Mouse (Mus musculus) brain, embryonic 14.5 days (tissue): ENCODE measurements around the gene Creb5. TPM values are rescaled to one million over a fixed set of nuclear protein-coding genes. Genes with fewer than 3 reads are reported as not detected.

Experiments used
- DNase-seq: peaks from one replicate; pipeline ENCODE4 v3.0.0-alpha.2; 2011; ENCODE audit warnings: low read depth
- CTCF ChIP-seq: fragments of 200-500 bp; IDR thresholded peaks from 2 replicates; pipeline ENCODE4 v1.5.1; 2012; ENCODE audit warnings: inconsistent platforms, mild to moderate bottlenecking, moderate library complexity, borderline replicate concordance; ENCODE audit not compliant: insufficient read depth, insufficient read length; ENCODE audit errors: extremely low read depth
- POLR2A ChIP-seq: fragments of 200-500 bp; IDR thresholded peaks from 2 replicates; pipeline ENCODE4 v1.6.1; 2012; ENCODE audit warnings: mild to moderate bottlenecking, inconsistent platforms, borderline replicate concordance; ENCODE audit not compliant: poor library complexity, insufficient read depth, insufficient read length, severe bottlenecking; ENCODE audit errors: extremely low read depth
- polyA plus RNA-seq: library from polyadenylated mRNA; depleted of rRNA; stranded (reverse); fragments of >200 nt; gene quantifications from 2 replicates; pipeline ENCODE4 v1.2.3, GENCODE M21; 2012

Creb5 gene
- polyA plus RNA-seq, 1 experiment, result 3.9 TPM

DNA sequence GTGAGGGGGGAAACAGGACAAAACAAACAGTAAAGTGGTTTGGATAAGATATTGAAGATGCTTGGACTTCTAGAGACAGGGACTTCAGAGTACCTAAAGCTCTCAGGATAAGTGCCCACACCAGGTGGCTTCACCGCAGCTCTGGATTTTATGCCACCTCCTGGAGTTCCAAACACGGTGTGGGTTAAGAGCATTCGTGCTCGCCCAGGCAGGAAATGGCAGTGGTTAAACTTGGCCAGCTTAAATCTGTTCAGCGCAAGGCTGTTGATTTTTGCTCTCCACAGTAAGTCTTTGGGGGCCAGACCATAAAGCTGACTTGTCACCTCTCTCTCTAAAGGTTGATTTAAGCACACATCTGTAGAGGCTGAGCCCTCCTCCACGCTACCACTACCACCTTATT is 262.3 kb downstream of the Creb5 start:
- TF ChIP-seq CTCF (no peak), POLR2A (no peak)
- no peak for DNase-seq

DNA sequence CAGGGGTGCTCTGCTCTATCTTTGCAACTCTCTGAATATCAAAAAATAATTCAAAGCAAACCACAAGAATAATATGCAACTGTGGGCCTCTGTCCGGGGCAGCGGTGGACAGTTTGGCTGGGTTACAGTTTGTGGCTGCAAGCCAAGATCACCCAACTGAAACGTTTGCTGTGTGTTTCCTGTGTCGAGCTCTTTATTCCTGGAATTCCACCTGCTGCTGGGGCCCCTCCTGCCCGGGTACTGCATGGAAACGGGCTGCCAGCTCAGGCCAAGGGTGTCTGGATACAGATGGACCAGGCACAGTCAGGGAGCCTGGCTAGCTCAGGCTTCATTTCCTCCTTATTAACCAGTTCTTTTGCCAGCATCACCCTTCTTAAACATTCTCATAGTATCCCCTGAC is 269.0 kb downstream of the Creb5 start:
- no peak for TF ChIP-seq CTCF
- TF ChIP-seq POLR2A, result no peak
- DNase-seq, result peak; percentile 38

DNA sequence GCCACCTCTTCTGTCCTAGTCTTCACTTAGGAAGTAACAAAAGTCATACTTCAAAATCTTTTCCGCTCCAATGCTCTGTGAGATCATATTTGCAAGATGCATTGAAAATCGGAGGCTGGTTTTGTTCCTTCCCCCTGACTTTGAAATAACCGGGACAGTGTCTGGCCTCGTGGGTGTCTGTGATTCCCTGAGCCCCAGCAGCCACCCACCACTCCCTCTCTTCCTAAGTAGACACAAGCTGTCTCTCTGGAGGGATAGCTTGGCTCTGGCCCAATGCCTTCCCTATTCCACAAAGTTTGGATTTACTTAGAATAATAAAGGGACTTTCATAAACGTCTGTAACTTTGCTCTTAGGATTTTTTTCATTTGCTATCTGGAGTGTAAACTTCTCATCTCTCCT is 273.9 kb downstream of the Creb5 start:
- TF ChIP-seq CTCF (no peak), POLR2A (no peak)
- no peak for DNase-seq

DNA sequence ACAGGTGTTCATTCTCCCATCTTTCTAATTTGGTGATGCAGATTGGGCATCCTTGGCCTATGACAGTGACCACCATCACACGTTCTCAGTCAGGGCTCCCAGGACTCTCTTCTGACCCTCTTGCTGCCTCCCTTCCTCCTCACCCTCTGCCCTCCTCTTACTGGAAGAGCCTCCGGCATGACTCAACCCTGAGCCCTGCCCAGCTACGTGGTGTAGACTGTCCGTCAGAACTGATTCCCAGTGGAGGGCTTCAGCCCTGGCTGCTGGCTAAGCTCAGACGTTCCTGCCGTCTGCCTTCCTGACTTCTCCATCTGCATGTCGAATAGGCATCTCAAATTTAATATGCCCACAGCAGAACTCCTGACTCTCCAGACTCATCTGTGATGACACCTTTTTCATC is 275.5 kb downstream of the Creb5 start:
- DNase-seq, result no peak
- TF ChIP-seq POLR2A (no peak), CTCF (no peak)

DNA sequence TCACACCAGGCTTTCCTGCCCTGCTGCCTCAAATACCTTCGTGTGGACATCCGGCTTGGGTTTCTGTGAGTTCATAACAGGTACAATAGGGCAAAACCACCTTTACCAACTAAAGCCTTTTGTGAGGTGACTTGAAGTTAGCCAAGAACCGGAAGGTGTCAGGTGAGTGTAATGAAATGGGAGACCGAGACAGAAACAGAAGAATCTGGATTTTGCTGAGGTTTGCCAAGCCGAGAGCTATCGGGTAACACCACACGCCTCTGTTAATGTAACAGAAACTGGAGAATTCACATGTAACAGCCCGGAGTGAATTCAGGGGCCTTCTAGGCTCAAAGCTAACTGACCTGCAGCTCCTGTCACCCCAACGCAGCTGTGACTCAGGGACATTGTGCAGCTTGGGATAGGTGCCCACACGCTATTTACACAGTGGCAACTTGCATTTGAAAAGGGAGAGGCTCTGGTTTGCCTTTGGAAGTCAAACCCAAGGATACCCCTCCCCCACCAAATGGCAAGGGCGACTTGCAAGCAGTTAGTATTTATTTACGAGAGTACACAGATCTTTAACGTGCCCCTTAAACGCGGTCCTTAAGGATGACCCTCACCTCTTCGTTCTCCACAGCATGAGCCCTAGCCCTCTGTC is 276.6 kb downstream of the Creb5 start:
- TF ChIP-seq CTCF (no peak), POLR2A (no peak)
- DNase-seq, result no peak

GRCm38 (mm10) chr6:53569436-53569835 is 282.4 kb downstream of the Creb5 start:
- TF ChIP-seq POLR2A (no peak), CTCF (no peak)
- DNase-seq, result peak; percentile 46

GRCm38 (mm10) chr6:53570906-53571305 is 283.8 kb downstream of the Creb5 start:
- no peak for DNase-seq
- TF ChIP-seq POLR2A (no peak), CTCF (no peak)

DNA sequence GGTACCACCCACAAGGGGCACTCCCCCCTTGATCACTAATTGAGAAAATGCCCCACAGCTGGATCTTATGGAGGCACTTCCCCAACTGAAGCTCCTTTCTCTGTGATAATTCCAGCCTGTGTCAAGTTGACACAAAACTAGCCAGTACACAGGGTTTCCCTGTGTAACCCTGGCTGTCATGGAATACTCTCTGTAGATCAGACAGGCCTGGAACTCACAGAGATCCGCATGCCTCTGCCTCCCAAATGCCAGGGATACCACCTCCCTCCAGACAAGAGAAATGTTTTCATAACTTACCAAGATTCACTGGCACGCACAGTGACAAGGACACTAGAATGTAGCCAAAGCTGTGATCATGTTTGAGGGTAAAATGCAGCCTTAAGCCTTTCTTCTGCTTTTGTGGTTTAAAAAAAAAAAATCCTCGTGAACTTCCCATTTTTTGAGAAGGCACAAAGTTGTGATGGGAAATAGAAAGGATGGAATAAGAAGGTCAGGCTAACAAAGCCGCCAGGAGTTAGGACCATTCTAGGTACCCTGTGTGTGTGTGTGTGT is 284.6 kb downstream of the Creb5 start:
- TF ChIP-seq CTCF, result no peak
- no peak for DNase-seq

- no peak for DNase-seq
- no peak for TF ChIP-seq CTCF
- TF ChIP-seq POLR2A, result no peak
Measured at GRCm38 (mm10) chr6:53572456-53572855, 285.4 kb downstream of the Creb5 start.

DNA sequence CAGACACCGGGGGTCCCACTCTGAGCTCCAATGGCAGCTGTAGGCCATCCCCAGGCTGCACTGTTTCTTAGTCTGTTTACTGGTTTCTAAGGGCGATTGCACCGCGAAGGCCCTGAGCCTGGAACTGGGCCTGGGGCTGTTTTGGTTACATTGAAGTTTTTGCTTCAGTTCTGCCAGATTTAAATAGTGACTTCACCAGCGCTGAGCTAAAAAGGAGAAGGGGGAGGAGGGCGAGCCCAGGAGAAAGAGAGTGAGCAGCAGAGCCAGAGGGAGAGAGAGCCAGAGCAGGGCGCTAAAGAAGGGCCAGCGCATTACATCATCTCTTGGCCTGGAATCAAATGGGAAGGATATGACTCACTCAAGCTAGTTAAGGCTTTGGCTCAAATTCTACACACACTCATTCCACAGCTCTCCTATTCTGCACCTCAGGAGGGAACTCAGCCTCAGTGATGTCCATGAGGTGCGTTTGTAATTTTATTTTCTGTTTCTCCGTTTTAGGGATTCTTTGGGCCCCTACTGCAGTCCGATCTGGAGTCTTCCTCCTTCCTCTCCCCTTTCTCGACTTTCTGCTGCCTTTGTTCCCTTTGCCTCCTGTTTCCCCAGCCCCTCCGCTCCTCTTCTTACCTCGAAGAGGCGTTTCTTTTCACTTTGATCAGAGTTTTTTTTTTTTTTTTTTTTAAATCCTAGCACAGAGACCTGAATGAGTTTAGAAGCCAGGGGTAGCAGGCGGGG is 286.1 kb downstream of the Creb5 start:
- no peak for TF ChIP-seq POLR2A
- no peak for TF ChIP-seq CTCF
- peak; percentile 98 for DNase-seq

DNA sequence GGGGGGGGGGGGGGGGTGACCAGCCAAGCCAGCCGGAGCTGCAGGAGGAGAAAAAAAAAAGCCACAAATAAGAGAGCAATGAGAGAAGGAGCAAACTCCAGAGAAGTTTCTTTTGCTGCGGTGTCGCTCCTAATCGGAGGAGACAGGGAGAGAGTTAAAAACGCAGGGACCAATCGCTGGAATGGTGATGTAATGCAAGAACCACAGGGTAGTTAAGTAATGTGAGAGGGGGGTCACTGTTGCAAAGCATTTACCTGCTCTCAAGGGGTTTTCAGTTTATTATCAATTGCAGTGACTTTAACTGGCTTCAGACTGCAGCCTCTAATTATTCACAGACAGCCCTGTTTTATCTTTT is 286.6 kb downstream of the Creb5 start:
- no peak for TF ChIP-seq POLR2A
- no peak for TF ChIP-seq CTCF
- DNase-seq, result peak; percentile 84

- TF ChIP-seq POLR2A (no peak), CTCF (no peak)
- DNase-seq, result no peak
Measured at GRCm38 (mm10) chr6:53574097-53574496, 287.0 kb downstream of the Creb5 start.
